Mouse (Mus musculus) MEL (cell line): ENCODE measurements at regions not wholly inside any gene's neighbourhood (a gene's known extent, or its start where the extent isn't known, plus 50 kb on each side); places are given as distances from the start of the nearest gene placed in this dataset.

Experiments
- CHD2 ChIP-seq: IDR thresholded peaks from 2 replicates; pipeline ENCODE4 v1.6.1; 2011; ENCODE audit warnings: low read length, improper control_type of control experiment
- CTCF ChIP-seq, 3 experiments: IDR thresholded peaks in 2 of 3; conservative IDR thresholded peaks in 1 of 3; 2 replicates each; pipeline ENCODE4 v1.5.1; 2011 to 2012; ENCODE audit warnings: low read length in 3 of 3, low read depth in 2 of 3, mild to moderate bottlenecking in 2 of 3, improper control_type of control experiment in 1 of 3, inconsistent platforms in 1 of 3, mixed read lengths in 1 of 3, moderate library complexity in 1 of 3; ENCODE audit not compliant: control insufficient read depth in 1 of 3, insufficient read depth in 1 of 3, poor library complexity in 1 of 3, severe bottlenecking in 1 of 3
- MEF2A ChIP-seq: IDR thresholded peaks from 2 replicates; pipeline ENCODE4 v1.6.1; 2014; ENCODE audit warnings: low read depth, mild to moderate bottlenecking, inconsistent platforms, low read length, improper control_type of control experiment; ENCODE audit not compliant: poor library complexity, insufficient replicate concordance, severe bottlenecking; ENCODE audit errors: extremely low read depth
- NELFE ChIP-seq: IDR thresholded peaks from 2 replicates; pipeline ENCODE4 v1.6.1; 2011; ENCODE audit warnings: low read depth, low read length, improper control_type of control experiment
- POLR2A ChIP-seq, 2 experiments: IDR thresholded peaks; 2 replicates each; pipeline ENCODE4 v1.6.1; 2011 to 2012; ENCODE audit warnings: low read length in 2 of 2, mild to moderate bottlenecking in 2 of 2, control low read depth in 1 of 2, improper control_type of control experiment in 1 of 2, low read depth in 1 of 2, moderate library complexity in 1 of 2; ENCODE audit not compliant: control insufficient read depth in 1 of 2, insufficient read depth in 1 of 2, poor library complexity in 1 of 2
- SMC3 ChIP-seq: IDR thresholded peaks from 2 replicates; pipeline ENCODE4 v1.6.1; 2011; ENCODE audit warnings: low read depth, low read length, improper control_type of control experiment
- TAL1 ChIP-seq: IDR thresholded peaks from 2 replicates; pipeline ENCODE4 v1.6.1; 2012; ENCODE audit warnings: mild to moderate bottlenecking, inconsistent platforms, low read length, moderate library complexity, mixed read lengths
- UBTF ChIP-seq: IDR thresholded peaks from 2 replicates; pipeline ENCODE4 v1.6.1; 2012; ENCODE audit warnings: low read depth, mild to moderate bottlenecking, inconsistent platforms, low read length, improper control_type of control experiment, moderate library complexity, borderline replicate concordance; ENCODE audit not compliant: insufficient read depth
- ZC3H11A ChIP-seq: IDR thresholded peaks from 2 replicates; pipeline ENCODE4 v1.6.1; 2012; ENCODE audit warnings: low read depth, mild to moderate bottlenecking, inconsistent platforms, low read length, improper control_type of control experiment

- TF ChIP-seq POLR2A (IDR thresholded peaks at IDR 0.05; ENCODE audit: control insufficient read depth in 1 of 2, insufficient read depth in 1 of 2, low read depth in 1 of 2, low read length in 2 of 2, poor library complexity in 1 of 2) = no peak
- no peak for TF ChIP-seq CTCF (IDR thresholded peaks at IDR 0.05 in 2 of 3, conservative IDR thresholded peaks at IDR 0.05 in 1 of 3; ENCODE audit: control insufficient read depth in 1 of 3, insufficient read depth in 1 of 3, low read depth in 2 of 3, low read length in 3 of 3, poor library complexity in 1 of 3, severe bottlenecking in 1 of 3)
- no peak for TF ChIP-seq SMC3
- TF ChIP-seq MEF2A = no peak
- TF ChIP-seq TAL1 = no peak
- no peak for TF ChIP-seq CHD2
- no peak for TF ChIP-seq ZC3H11A
- no peak for TF ChIP-seq NELFE
- no peak for TF ChIP-seq UBTF
Measured at GRCm38 (mm10) chr11:89204948-89205545, 97.1 kb downstream of the Nog start.
